Mouse (Mus musculus): ENCODE results near the gene Peg10. TPM values are rescaled to one million over a fixed set of nuclear protein-coding genes. Genes with fewer than 3 reads are reported as not detected.

Peg10 gene
- polyA plus RNA-seq, 1 experiment from 2014 or later: 5.2 TPM

DNA sequence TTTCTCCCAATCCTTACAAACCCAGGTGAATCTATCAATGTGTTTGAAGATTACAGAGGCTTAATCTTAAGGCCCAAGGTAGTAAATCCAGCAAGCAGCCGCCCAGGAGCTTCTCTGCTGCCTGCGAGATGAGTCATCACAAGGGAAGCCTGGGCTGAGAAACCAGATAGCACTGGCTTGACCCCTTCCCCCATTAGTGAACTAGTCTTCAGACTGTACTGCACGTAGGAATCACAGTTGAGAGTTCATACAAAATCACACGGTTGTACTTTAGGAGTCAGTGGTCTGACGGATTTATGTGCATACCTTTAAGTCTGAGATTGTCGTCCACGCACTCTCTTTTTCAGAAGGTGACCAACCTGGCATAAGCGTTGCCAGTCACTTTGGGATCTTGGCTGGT, 13.9 kb upstream of the Peg10 start:
- H3K27me3 ChIP-seq (replicated peaks): no peaks in the 10 kb centered on the region; the same call in 1 of the 2 replicates
- no peak; the same call in 1 of the 2 replicates for ATAC-seq
- H3K36me3 ChIP-seq: no peaks in the 10 kb centered on the region
- H3K4me1 ChIP-seq: 0 out of 2 replicates have a peak, but pooled peaks cover 3% of the 10 kb centered on the region
- H3K9me3 ChIP-seq (replicated peaks): no peaks in the 10 kb centered on the region
- no peak overlapping the region for H3K9ac ChIP-seq
- no peak overlapping the region for H3K27ac ChIP-seq
- no peak overlapping the region for H3K4me2 ChIP-seq
- WGBS (ENCODE audit: insufficient replicate concordance): 36% methylated on average over 8 of the region's 8 CpGs
- H3K4me3 ChIP-seq: no peak overlapping the region

DNA sequence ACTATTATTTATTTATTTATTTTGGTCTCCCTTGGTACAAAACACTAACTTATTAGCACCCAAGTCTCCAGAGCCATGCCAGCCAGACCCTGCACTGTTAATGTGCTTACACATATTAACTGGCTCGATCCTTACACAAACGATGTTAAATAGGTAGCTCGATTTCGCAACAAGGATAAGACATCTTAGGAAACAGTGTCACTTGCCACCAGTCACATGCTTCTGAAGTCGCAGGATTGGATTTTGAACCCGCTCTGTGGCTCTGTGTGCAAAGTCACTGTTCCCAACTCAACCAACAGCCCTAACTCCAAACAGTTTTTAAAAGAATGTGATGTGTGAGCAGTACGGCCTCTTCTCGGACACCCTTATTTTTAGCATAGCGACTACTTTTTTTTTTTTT, 10.7 kb upstream of the Peg10 start:
- ATAC-seq: no peak
- H3K36me3 ChIP-seq: no peaks in the 10 kb centered on the region
- no peak overlapping the region for H3K4me2 ChIP-seq
- H3K27me3 ChIP-seq (replicated peaks): no peaks in the 10 kb centered on the region; the same call in 1 of the 2 replicates
- no peak overlapping the region for H3K9ac ChIP-seq
- WGBS (ENCODE audit: insufficient replicate concordance): 70% methylated on average over 9 of the region's 9 CpGs
- no peak overlapping the region for H3K27ac ChIP-seq
- H3K4me1 ChIP-seq: 0 out of 2 replicates have a peak, but pooled peaks cover 15% of the 10 kb centered on the region
- no peak overlapping the region for H3K4me3 ChIP-seq
- H3K9me3 ChIP-seq (replicated peaks): no peaks in the 10 kb centered on the region

DNA sequence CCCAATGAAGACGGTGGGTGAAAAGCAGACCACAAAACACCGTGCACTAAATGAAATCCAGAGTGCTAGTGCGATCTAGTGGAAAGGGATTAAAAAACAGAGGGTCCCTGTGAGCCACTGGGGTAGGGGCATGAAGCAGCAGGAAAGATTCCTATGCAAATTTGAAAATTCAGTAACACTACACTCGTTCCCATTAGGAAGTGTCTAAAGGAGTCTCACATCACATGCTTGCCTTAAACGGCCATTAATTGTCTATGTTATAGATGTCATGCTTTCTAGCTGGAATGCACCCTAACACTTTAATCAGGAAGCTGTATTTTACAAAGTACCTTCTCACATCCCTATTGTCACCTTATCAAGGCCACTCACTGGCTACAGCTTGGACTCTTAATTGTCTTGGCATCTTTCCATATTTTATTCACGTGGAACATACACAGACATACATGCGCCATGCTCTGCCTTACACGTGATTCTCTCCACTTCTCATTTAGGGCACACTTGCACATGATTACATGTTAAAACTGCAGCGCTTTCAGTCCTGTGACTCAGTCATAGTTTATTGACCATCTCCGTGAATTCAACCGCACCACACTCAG, 9.0 kb upstream of the Peg10 start:
- no peaks in the 10 kb centered on the region for H3K36me3 ChIP-seq
- no peaks in the 10 kb centered on the region; the same call in 1 of the 2 replicates for H3K27me3 ChIP-seq (replicated peaks)
- no peak overlapping the region for H3K4me3 ChIP-seq
- no peak for ATAC-seq
- H3K27ac ChIP-seq: no peak overlapping the region
- no peak overlapping the region for H3K4me2 ChIP-seq
- 0 out of 2 replicates have a peak, but pooled peaks cover 16% of the 10 kb centered on the region for H3K4me1 ChIP-seq
- H3K9ac ChIP-seq: no peak overlapping the region
- WGBS (ENCODE audit: insufficient replicate concordance): 56% methylated on average over 11 of the region's 11 CpGs
- H3K9me3 ChIP-seq (replicated peaks): no peaks in the 10 kb centered on the region

DNA sequence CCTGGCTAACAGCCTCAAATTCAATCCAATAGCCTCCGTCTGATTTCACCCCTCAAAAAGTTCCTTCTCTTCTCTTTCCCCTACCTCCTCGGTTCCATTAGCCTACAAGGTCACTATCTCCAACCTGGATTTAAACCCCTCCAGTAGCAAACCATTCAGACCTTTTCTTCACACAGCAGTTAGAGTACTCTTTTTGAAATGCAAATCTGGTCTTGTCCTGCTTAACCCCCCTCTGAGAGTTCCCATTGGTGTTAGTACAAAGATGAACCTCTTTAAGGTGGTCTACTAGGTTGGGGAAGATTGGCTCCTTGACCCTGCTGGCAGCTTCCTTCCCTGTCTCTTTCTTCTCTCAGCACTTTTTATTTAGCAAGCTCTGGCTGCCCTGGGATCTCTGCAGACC, 8.4 kb upstream of the Peg10 start:
- Histone ChIP-seq H3K27me3 (replicated peaks) (no peaks in the 10 kb centered on the region; the same call in 1 of the 2 replicates), H3K4me3 (no peak overlapping the region), H3K36me3 (no peaks in the 10 kb centered on the region), H3K27ac (no peak overlapping the region), H3K9ac (no peak overlapping the region; the same call in 1 of the 2 replicates), H3K4me2 (no peak overlapping the region), H3K9me3 (replicated peaks) (no peaks in the 10 kb centered on the region), H3K4me1 (0 out of 2 replicates have a peak, but pooled peaks cover 16% of the 10 kb centered on the region)
- WGBS (ENCODE audit: insufficient replicate concordance): 40% methylated on average over 2 of the region's 2 CpGs
- no peak for ATAC-seq

DNA sequence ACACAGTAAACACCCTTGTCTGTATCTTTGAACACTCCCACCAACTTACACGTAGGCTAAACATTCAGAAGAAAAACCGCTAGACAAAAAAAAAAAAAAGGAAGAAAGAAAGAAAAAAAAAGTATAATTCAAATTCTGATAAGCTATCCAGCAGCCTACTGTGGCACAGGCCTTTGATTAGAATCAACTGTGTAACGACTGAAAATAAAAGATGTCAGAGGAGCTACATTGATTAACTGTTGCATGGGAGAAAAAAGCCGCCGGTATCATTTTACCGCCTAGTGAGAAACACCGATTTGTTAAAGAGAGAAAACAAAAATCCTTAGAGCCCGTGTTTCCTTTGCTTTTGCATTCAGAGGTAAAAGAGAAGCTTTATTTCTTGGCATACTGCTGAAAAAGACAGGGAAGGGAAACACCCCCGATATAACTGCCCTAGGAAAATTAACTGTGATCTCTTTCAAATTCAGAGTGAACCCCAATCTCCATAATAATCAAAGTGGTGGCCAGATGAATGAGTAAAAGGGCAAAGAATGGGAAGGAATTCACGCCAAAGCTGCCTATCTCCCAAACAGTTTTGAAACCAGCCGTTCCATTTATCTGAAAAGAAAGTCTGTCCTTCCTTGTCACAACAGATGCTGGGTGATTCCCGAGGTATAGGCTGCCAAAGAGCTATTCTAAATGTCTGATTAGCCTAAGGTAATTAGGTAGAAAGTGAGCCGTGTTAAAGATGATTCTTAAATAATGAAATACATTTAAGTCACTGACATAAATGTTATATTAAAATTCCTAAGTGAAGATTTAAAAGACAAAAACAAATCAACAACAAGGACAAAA, 7.4 kb upstream of the Peg10 start:
- 24% methylated on average over 13 of the region's 13 CpGs for WGBS (ENCODE audit: insufficient replicate concordance)
- no peaks in the 10 kb centered on the region for H3K9me3 ChIP-seq (replicated peaks)
- no peak overlapping the region for H3K4me2 ChIP-seq
- no peak overlapping the region for H3K27ac ChIP-seq
- H3K4me1 ChIP-seq: 0 out of 2 replicates have a peak, but pooled peaks cover 16% of the 10 kb centered on the region
- H3K27me3 ChIP-seq (replicated peaks): no peaks in the 10 kb centered on the region; the same call in 1 of the 2 replicates
- H3K9ac ChIP-seq: no peak overlapping the region
- H3K36me3 ChIP-seq: no peaks in the 10 kb centered on the region
- H3K4me3 ChIP-seq: no peak overlapping the region
- ATAC-seq: no peak

DNA sequence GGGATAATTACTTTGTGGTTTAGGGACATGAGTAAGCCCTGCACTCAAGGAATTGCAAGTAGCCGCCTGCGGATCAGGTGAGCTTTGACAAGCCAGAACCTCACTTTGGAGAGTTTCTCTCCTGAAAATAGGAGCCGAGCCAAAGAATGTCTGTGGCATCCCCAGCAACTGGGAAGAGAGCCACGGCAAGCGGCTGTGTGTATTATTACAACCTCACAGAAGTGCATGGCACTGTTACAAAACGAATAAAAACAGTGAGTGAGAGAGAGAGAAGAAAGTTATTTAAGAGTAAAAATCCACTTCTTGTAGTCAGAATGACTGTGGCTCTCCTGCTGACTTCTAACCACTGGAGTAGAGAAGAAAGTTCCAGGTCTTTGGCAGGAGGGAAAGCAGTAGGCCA, 6.6 kb upstream of the Peg10 start:
- WGBS (ENCODE audit: insufficient replicate concordance): 45% methylated on average over 6 of the region's 6 CpGs
- Histone ChIP-seq H3K27ac (no peak overlapping the region), H3K9ac (no peak overlapping the region), H3K4me1 (0 out of 2 replicates have a peak, but pooled peaks cover 16% of the 10 kb centered on the region), H3K36me3 (no peaks in the 10 kb centered on the region), H3K27me3 (replicated peaks) (no peaks in the 10 kb centered on the region; the same call in 1 of the 2 replicates), H3K4me2 (no peak overlapping the region), H3K9me3 (replicated peaks) (no peaks in the 10 kb centered on the region), H3K4me3 (no peak overlapping the region)
- ATAC-seq: no peak

DNA sequence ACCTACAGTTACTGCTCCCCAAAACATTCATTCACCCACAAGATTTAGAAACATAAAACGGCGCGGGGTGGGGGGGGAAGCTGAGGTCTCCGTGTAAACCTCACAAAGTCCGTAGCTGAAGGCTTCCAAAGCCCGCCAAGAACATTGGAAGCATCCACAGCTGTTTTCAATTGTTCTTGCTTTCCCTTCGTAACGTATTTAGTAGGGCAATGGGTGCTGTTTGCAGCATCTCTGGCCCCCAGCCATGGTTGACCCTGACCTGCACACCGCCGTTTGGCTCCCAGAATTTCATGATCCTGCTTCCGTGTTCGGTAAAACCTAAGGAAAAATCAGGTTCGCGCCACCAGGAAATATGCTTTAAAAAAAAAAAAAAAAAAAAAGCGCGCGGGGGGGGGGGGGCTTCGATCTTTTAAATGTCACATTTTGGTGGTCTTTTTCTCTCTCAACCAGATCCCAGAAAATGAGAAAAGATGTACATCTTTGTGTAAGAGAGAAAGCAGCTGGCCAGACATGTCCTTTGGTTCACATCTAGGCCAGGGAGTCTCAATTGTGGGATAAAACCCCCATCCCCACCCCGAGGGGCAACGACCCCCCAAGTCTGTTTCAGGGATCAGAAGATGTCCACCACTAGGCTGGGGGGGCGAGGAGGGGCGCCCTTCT, 940 bp upstream of the Peg10 start:
- Histone ChIP-seq H3K4me3 (peak overlapping the region; percentile 46), H3K4me2 (peak overlapping the region; percentile 69), H3K9ac (peak overlapping the region; percentile 52; the same call in 1 of the 2 replicates), H3K27me3 (replicated peaks) (peaks cover 24% of the 10 kb centered on the region), H3K4me1 (peaks cover 12% of the 10 kb centered on the region; the same call in 1 of the 2 replicates), H3K27ac (0 out of 2 replicates have a peak overlapping the region, but pooled peaks have one; percentile 2), H3K9me3 (replicated peaks) (peaks cover 22% of the 10 kb centered on the region; the same call in 1 of the 2 replicates), H3K36me3 (no peaks in the 10 kb centered on the region)
- ATAC-seq: no peak
- 45% methylated on average over 22 of the region's 22 CpGs for WGBS (ENCODE audit: insufficient replicate concordance)

DNA sequence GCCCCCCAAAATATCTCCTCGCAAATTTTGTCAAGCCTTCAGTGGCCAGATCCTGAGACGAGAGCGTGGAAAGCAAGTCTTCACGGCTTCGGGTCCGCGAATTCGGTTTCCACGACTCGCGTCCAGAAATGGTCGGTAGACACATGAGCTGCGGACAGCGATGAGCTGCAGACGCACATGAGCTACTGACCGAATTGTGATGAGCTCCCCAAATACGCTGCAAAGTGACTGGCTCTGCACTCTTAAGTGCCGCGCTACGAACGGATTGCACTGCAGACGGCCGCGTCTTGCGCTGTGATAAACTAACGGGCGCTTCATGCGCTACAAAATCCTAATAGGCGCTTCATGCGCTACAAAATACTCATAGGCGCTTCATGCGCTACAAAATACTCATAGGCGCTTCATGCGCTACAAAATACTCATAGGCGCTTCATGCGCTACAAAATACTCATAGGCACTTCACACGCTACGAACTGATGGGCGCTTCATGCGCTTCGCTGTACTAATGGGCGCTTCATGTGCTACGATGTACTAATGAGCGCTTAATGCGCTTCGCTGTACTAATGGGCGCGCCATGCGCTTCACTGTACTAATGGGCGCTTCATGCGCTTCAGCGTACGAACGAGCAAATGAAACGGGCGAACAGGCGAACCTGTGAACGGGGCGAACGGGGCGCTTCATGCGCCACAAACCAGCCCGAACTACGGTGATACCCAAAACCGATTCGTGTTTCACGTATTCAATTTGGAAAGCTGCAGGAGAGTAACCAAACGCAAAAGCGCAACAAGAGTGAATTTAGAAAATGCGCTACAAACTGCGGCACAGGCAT, 785 bp downstream of the Peg10 start:
- H3K9me3 ChIP-seq (replicated peaks): peaks cover 22% of the 10 kb centered on the region; the same call in 1 of the 2 replicates
- peaks cover 24% of the 10 kb centered on the region for H3K27me3 ChIP-seq (replicated peaks)
- H3K4me1 ChIP-seq: peaks cover 8% of the 10 kb centered on the region; the same call in 1 of the 2 replicates
- H3K4me2 ChIP-seq: peak overlapping the region; percentile 69
- H3K27ac ChIP-seq: peak overlapping the region; percentile 58; the same call in 1 of the 2 replicates
- H3K36me3 ChIP-seq: no peaks in the 10 kb centered on the region
- peak overlapping the region; percentile 55 for H3K9ac ChIP-seq
- peak; percentile 41; the same call in 1 of the 2 replicates for ATAC-seq
- H3K4me3 ChIP-seq: peak overlapping the region; percentile 46
- WGBS (ENCODE audit: insufficient replicate concordance): 53% methylated on average over 71 of the region's 71 CpGs

DNA sequence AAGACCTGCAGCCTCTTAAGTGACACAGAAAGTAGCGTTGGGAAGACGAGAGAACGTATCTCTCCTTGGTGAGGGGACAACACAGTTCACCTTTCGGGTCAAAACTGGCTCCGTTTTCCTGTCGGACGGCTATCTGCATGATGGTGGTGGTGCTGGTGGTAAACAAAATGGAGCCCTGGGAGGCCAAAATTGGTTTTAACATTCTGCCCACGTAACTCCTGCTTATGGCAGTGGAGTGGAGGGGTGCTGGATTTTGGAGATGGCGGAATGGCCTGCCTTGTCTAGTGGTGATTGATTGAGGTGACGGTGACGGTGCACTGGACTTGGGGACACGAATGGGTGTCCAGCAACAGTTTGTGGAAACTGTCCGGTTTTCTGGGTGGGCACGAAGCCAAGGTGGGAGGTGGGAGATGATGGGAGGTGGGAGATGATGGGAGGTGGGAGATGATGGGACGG, 1.4 kb downstream of the Peg10 start:
- 55% methylated on average over 15 of the region's 15 CpGs for WGBS (ENCODE audit: insufficient replicate concordance)
- H3K36me3 ChIP-seq: no peaks in the 10 kb centered on the region
- H3K9ac ChIP-seq: peak overlapping the region; percentile 22; the same call in 1 of the 2 replicates
- H3K4me1 ChIP-seq: peaks cover 7% of the 10 kb centered on the region; the same call in 1 of the 2 replicates
- peak overlapping the region; percentile 46 for H3K4me3 ChIP-seq
- peak overlapping the region; percentile 58; the same call in 1 of the 2 replicates for H3K27ac ChIP-seq
- peaks cover 24% of the 10 kb centered on the region for H3K27me3 ChIP-seq (replicated peaks)
- H3K9me3 ChIP-seq (replicated peaks): peaks cover 22% of the 10 kb centered on the region; the same call in 1 of the 2 replicates
- 0 out of 2 replicates have a peak, but pooled peaks have one; percentile 8 for ATAC-seq
- peak overlapping the region; percentile 69 for H3K4me2 ChIP-seq

DNA sequence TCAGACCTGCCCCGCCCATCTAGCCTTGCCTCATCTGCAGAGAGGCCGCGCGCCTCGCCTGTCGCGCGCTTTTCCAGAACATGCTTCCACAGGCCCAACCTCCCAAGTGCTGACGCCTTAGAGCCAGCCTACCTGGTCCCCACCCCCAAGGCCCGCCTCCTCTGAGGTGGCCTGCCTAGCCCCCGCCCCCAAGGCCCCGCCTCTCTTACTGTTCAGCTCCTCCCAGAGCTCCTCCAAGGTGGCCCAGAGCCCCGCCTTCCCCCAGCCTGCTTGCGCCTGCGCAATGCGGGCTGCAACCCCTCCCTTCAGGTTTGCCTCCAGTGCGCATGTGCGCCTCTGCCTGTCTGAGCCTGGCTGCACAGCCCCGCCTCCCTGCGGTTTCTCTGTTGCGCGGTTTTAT, 2.0 kb downstream of the Peg10 start:
- Histone ChIP-seq H3K4me2 (peak overlapping the region; percentile 69), H3K9me3 (replicated peaks) (peaks cover 22% of the 10 kb centered on the region; the same call in 1 of the 2 replicates), H3K27me3 (replicated peaks) (peaks cover 24% of the 10 kb centered on the region), H3K4me1 (peaks cover 7% of the 10 kb centered on the region; the same call in 1 of the 2 replicates), H3K36me3 (no peaks in the 10 kb centered on the region; the same call in 1 of the 2 replicates), H3K4me3 (peak overlapping the region; percentile 46; the same call in 1 of the 2 replicates), H3K9ac (no peak overlapping the region), H3K27ac (no peak overlapping the region)
- 45% methylated on average over 22 of the region's 22 CpGs for WGBS (ENCODE audit: insufficient replicate concordance)
- peak; percentile 96 for ATAC-seq

All from liver, embryonic 12.5 days (tissue).